Mouse (Mus musculus) inflammation-experienced regulatory T-cells, adult 6 months (primary cell): ENCODE data around the gene Ccne1. TPM values are rescaled to one million over a fixed set of nuclear protein-coding genes. Genes with fewer than 3 reads are reported as not detected.
"Not testable (repeated sequence)": the region's sequence is repeated elsewhere in the genome, so short reads cannot be mapped to it uniquely, and the experiment has no call there.

Experiments used
- ATAC-seq: one replicate; pipeline ENCODE4 v1.8.0; 2017
- polyA plus RNA-seq, 3 experiments: library from polyadenylated mRNA; unstranded; fragments of 100-300 nt; shearing (Covaris generic); gene quantifications; one replicate each; pipeline ENCODE4 v1.2.1; 2017

The Ccne1 gene
- 10 to 100 TPM in 1 of 3 experiments, 1 to 10 TPM in 2; 2.7 to 11.0 (median 3.2) TPM for polyA plus RNA-seq

DNA sequence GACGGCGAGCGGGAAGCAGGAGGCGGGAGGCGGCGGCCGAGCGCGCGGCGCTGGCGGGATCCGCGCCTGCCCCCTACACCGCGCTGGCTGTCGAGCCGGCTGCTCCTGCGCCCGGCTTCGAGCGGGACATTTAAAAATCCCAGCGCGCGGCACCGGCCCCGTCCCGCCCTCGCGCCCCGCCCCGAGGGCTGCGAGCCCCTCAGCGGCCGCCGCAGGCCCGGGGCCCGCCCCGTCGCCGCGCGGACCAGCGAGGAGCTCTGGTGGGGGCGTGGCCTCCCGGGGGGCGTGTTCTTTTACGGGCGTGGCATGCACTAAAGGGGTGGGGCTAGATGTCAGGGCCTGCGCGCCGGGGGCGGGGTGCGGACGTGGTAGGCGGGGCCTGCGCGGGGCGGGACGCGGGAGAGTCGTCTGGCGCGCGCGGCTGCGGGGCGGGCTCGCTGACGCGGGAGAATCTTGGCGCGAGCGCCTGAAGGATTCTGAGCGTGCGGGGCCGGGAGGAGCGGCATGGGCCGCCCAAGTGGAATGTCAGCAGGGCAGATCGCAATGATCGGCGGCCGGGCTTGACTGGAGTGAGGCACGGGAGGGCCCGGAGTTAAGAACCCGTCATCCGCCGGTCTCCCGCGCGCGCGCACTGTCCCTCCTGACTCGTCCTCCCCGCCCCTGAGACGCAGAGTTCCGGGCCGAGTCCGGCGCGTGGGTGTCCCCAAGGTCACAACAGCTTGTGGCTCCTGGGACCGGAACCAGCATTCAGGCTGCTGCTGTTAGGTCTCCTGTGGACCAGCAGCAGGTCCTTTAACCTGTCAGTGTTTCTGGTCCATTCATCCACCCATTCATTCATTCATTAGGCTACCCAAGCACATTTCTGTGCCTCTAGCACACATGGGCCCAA lies at the start of gene Ccne1:
TSS of gene Ccne1 (minus strand) at position 164 of the 889 bp plus-strand sequence.
- peak; percentile 84 for ATAC-seq

DNA sequence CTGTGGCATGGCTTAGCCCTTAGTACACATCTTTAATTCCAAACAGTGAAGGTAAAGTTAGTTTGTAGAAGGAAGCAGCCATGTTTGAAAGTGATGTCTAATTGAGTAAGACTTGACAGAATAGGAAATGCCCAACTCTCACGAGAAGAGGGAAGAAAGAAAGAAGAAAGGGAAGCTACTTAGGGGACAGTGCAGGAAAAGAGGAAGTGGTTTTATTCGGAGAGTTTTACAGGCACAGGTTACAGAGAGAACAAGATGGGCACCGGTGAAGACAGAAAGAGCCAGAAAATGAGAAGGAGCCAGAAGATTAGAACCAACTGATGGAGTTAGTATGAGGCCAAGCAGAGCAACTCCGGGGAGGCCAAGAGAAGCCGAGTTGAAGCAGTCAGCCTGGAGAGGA lies 48.5 kb upstream of the Ccne1 start:
- no peak for ATAC-seq

DNA sequence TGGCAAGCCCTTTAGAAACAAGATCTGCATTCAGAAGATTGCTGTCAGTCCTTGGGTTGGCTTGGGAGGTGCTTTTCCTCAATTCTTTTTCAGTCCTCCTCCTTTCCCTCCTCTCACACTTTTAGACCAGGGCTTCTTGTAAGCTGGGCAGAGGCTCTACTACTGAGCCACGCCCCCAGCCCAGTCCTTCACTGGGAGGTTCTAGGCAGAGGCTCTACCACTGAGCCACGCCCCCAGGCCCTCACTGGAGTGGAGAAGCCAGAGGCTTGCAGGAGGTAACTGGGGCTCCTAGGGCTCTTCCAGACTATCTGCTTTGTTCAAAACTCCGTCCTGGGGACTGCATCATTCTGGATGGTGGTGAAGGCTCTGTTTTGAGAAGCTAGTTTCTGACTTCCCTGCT lies 45.2 kb upstream of the Ccne1 start:
- ATAC-seq, result no peak

DNA sequence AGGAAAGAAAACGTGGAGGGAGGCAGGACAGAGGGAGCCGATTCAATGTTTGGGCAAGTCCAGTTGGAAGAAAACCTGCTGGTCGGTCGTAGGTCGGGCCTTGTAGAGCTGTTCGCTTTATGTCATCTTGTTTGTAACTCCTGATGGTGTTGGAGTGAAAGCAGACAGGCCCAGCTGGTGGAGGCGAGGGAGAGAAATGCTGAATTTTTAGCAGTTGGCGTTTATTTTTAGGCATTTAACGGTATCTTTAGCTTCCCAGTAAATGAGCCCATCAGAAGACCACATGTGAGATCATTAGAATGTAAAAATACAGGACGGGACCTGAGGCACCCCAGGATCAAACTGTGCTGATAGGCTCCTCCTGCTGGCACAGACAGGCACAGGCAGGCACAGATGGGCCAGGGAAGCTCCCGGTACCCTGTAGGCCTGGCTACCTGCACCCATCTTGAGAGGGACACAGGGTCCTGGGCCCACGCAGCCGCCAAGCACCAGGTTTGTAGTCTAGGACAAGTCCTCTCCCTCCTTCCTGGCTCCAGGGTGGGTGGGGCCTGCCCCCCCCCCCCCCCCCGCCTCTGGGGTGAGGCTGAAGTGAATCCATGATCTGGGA lies 44.5 kb upstream of the Ccne1 start:
- no peak for ATAC-seq

DNA sequence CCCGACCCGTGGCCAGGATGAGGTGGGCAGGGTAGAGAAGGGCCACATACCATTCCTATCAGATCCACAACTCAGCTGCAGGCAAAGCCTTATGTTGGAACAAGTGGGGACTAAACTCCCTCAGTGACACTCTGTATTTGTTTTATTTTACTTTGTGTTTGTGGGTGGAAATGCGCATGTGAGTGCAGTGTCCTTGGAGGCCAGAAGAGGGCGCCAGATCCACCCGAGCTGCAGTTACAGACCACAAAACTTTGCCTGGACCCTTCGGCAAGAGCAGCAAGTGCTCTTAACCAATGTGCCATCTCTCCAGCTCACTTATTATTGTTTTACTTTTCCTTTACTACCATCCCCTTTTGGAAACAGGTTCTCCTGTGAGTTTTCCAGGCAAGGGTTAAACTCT lies 40.1 kb upstream of the Ccne1 start:
- no peak for ATAC-seq

DNA sequence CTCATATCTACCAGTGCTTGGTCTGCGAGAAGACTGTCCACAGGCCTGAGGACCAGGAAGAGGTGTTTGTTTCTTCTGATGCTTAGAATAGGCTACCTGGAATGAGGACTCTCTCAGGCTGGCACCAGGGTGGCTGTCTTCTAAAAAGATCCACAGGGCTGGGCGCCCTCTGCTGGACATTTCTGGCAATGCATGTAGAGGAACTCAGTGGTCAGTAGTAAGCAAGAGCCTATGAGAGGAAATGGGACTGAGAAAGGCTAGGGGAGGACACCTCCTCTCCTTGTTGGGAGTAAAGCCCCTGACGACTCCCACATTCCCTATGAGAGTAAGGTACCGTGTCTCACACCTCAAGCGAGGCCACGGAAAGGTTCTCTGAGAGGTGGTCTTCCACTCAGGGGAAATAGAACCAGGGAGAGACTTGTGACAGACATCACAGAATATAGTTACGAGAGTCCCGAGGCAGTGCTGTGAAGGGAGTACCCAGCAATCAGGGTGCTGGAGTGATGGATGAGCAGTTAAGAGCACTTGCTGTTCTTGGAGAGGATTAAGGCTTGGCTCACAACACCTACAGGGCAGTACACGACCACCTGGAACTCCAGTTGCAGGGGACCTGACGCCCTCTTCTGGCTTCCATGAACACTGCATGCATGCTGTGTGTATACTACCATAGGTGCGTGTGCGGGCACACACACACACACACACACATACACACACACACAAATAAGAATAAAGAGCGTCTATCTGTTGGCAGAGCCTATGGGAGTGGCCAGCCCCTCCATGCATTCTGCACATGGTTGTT lies 34.6 kb upstream of the Ccne1 start:
- peak; percentile 81 for ATAC-seq

DNA sequence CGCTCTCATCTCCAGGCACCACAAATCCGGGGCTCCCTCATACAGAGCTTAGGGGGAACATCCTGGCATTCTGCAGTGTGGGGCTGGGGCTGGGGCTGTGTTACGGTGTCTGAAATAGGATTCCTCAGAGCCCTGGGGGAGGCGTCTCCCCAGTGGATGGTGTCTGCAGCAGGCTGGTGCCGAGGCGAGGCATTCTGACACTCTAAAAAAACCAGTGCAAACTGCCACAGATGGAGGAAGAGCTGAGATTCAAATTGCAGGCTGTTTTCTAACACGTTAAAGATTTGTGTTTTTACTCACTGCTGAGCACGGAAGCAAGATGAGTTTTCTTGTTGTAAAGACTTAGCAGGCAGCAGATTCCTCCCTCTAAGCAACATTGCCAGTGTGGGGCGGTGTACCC lies 33.0 kb upstream of the Ccne1 start:
- ATAC-seq, result no peak

DNA sequence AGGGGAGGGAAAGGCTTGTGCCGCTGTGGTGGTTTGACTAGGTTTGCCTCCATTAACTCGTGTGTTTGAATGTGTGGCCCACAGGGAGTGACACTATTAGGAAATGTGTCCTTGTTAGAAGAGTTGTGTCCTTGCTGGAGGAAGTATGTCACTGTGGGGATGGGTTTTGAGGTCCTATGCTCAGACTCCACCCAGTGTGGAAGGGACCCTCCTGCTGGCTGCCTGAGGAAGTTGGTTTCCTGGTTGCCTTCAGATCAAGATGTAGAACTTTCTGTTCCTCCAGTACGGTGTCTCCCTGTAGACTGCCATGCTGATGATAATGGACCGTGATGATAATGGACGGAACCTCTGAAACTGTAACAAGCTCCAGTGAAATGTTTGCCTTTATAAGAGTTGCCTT lies 27.1 kb upstream of the Ccne1 start:
- no peak for ATAC-seq

DNA sequence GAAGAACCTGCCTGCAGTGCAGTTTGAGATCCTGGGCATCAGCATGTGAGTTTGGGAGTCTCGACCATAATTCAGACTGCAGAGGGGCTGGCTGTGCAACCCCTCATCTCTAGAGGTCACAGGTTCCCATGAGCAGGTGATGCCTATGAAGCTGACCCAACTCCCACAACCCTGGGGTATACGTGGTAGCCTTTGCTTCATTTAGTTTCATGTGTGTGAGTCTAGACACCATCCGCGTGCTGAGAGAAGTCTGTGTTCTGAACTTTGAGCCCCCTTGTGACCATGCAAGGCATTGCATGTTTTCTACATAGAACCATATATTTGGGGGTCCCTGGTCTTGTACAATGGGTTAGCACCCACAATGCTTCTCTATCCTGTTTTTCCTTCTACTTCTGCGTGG lies 23.9 kb upstream of the Ccne1 start:
- peak; percentile 86 for ATAC-seq

DNA sequence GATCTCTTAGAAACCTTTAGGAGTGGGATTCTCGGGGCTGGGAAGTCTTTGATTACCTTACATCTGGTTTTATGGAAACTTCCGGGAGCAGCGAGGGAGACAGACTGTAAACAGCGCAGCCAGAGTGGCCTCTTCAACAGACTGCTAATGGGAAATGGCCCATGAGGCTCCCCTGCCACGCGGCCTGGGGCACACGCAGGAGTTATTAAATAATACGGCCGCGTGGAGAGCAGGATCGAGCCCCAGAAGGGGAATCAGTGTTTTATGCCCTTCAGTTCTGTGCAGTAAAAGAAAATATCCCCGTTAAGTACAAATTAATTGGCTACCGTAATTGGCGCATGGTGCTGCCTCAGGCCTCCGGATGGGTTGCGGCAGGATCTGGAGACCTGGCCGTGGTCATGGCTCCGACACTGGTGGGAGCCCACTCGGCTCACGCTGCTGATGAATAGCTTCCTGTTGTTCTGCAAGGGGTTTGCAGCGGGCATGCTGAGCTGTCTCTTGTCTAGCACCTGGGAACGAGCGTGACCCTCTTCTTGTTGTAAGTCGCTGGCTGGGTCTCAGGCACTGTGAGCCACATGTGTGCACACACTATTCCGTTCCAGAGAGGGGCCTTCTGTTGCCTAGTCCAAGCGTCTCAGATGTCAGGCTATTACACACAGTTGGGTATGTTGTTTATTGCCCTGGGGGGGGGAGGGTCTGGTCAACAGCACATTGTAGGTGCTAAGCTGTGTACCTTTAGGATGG lies 22.8 kb upstream of the Ccne1 start:
- no peak for ATAC-seq

DNA sequence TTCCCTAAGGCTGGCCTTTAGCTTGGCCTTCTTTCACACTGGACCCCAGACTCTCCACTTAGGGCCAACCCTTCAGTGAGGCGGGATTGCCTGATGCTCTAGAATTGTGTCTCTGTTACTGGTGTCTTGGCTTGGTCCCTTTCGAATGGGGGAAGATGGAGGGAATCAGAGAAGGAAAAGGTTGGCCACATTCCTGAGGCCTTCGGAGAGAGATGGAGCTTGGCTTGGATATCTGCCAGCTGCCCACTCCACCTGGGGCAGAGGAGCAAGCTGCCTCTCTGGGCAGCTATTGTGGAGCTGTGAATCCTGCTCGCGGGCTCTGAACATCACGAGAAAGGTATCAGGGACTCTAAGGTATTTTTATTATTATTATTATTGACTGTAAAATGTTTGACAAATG lies 22.2 kb upstream of the Ccne1 start:
- ATAC-seq, result no peak

DNA sequence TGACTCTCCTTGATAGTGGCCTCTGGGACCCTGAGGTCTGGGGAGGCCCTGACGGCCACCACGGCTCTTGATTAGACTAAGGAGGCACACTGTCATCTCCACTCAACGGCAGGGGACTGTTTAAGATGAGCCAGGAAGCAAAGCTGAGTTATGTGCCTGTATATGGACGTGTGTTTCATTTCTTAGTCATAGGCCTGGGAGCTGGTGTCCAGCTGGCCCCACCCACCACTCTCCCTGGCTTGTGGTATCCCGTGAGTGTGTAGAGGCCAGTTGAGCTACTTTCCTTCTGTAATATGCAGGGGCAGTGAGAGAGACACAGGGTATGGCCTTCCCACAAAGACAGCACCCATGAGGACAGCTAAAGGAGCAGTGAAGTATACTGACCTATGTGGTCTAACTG lies 20.9 kb upstream of the Ccne1 start:
- not testable (repeated sequence) for ATAC-seq

DNA sequence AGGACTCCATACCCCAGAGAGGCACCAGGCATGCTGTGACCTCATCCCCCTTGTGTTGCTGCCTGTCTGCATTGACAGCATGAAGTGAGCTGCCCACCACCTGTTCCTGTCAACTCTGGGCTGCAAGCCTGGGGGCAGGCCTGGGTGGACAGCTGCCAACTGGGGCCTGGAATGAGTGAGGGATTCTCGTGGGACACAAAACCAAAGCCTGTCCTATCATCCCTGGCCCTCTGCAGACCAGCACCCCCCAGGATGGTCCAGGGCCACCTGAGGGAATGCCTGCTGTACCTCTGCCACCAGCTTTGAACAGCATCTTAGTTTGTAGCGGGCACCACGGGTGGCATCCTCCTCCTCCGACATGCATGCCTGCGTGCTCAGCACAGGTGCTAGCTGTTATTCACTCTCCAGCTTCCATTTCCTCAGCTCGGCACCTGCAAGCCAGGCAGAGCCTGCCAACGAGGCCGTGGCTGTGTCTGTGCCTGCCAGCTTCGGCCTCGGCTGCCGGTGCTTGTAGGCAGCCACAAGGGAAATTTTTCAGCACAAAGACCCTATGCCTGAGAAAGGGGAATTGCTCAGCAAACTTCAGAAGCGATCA lies 18.3 kb upstream of the Ccne1 start:
- ATAC-seq, result no peak

DNA sequence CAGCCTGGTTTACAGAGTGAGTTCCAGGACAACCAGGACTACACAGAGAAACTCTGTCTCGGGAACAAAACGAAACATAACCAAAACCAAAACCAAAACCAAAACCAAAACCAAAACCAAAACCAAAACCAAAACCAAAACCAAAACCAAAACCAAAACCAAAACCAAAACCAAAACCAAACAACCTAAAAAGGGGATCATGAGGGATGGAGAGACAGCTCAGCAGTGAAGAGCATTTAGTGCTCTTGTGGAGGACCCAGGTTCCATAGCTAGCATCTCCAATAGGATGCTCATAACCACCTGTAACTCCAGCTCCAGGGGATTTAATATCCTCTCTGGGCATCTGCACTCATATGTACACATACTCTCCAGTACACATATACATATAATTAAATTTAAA lies 16.8 kb upstream of the Ccne1 start:
- ATAC-seq, result peak; percentile 58

DNA sequence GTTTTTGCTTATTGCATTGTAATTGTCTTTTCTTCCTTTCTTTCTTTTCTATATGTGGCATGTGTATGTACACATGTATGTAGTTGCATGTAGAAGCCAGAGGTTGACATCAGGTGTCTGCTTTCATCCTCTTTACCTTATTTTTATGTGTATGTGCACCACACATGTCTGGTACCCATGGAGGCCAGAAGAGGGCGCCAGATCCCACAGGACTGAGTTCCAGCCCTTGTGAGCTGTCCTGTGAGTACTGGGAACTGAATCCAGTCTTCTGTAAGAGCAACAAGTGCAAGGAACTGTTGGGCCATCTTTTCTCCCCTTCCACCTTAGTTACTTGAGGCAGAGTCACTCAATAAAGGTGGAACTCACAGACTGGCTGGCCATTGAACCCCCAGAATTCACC lies 11.3 kb upstream of the Ccne1 start:
- ATAC-seq, result no peak

DNA sequence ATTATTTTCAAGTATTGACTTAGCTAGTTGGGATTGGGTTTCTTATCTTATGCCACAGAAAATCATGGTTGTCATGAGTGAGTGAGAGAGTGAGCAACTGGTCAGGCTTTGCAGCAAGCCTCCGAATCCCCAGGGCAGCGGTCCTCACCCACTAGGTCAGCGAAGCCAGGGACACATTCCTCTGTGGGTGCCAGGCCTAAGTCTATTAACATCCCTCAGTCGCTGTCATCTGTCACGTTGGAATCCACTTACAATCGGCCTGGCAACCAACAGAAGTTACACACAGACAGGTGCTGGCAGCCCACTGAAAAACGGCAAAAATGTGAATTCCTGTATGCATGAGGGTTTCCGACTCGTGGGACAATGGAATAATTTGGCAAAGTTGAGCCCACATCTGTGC lies 5.1 kb upstream of the Ccne1 start:
- no peak for ATAC-seq

DNA sequence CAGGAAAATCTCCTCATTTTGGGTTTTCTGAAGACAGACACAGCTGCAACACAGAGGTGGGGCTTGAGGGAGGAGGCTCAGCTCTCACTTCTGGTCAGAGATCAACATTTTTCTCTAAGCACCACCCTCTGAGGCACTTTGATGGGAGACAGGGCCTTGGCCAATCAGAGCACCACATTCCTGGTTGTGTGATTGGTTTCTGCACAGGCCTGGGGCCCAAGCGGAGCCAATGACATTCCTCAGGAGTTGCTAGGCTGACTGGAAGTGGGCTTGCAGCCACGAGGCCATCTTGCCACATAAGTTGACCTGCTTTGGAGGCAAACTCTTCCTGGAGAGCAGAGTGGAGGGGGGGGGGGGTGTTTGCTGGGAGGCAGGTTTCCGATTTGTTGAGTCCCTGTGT lies 4.7 kb upstream of the Ccne1 start:
- no peak for ATAC-seq

DNA sequence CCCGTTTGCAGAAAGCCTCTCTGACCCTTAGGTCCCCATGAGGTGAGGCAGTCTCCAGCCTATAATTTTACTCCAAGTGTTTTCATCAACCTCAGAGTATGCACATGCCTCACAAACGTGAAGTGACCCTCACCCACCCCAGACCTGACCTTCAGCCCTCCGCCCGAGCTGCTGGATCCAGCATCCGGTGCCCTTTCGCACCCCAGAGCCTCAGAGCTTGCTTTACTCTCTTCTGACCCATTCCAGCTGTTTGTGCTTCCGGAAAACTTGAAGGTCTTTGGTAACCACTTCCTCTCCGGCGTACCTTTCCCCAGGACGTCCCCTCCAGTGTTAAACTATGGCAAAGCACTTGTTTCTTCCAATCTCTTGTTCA lies 912 bp upstream of the Ccne1 start:
- ATAC-seq, result peak; percentile 29

DNA sequence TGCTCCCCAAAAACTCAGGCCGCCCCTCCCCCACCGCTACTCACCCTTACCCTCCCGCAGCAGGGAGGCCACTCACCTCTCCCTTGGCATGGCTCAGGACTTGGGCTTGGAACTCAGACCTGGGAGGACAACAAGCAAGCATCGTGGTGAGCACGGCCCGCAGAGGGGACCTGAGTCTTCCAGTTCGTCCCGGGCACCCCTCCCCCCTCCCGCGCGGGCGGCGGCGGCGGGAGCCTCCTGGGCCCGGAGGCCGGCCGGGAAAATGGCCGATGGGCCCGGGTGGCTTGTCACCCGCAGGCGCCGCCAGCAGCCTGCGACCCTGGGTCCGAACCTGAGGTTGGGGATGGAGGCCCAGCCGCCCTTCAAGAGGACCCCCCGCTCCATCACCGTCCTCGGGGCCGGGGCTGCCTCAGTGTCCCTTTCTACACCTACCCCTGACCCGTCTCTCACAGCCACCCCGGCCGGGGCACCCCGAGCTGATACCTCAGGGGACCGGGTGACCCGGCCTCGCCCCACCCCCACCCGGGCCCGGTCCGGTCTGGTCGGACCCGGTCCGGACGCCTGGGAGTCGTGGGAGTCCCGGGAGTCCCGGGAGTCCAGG lies 523 bp downstream of the Ccne1 start:
- no peak for ATAC-seq

DNA sequence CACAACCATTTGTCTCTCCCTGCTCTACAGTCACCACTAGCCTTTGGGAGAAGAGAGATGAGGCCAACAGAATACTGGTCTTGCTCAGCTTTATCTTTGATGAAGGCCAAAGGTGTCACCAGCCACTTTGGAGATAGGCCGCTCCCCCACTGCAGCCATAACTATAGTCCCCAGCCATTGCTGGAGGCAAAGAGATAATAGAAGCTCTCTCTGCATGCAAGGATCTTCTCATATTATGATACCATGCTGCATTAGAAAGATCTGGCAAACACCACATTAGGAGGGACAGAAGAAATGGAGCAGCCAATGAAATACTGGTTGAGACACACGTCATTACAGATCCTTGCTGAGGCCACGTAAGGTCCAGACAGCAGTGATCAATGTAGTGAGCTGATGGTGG lies 2.0 kb downstream of the Ccne1 start:
- no peak for ATAC-seq

DNA sequence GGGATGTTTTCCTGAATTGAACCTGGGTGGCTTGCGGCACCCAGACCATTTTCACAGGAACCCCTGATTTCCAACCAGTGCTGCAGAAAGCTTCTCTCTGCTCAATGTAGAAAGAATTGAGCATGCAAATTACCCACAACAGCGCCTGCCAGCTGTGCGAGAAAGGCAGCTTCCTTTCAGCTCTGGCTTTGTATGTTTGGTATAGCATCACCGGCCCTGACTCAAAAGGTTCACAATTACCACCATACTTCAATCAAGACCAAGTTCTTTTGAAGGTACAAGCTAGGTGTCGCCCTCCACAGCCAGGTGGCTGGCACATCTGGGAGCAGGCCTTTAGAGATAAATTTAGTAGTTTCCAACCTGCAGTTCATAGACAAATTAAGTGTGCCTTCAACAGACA lies 3.2 kb downstream of the Ccne1 start:
- ATAC-seq, result peak; percentile 13

DNA sequence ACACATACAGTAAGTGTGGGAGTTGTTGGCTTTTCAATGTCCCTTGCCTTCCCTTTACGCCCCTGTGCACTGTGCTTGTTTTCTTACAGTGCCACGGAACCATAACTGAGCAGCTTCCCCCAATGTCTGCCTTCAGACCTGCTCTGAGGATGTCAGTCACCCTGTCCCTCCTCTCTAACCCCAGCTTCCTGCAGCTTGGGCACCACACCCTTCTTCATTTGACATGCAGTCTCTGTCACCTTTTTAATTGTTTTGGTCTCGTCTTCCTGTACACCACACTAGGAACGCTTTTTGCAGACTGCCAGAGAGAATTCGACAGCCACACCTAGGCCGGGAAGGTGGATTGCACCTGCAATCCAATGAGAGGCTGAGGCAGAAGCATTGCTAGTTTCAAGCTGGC lies 13.0 kb downstream of the Ccne1 start:
- peak; percentile 93 for ATAC-seq
